Mouse (Mus musculus) left cerebral cortex, adult 9 months (tissue): ENCODE measurements around the gene Kif1c.

Experiments
- DNase-seq, 2 experiments: peaks; one replicate each; pipeline ENCODE4 v3.0.0; 2022; ENCODE audit warnings: low spot score in 2 of 2

The Kif1c gene

DNA sequence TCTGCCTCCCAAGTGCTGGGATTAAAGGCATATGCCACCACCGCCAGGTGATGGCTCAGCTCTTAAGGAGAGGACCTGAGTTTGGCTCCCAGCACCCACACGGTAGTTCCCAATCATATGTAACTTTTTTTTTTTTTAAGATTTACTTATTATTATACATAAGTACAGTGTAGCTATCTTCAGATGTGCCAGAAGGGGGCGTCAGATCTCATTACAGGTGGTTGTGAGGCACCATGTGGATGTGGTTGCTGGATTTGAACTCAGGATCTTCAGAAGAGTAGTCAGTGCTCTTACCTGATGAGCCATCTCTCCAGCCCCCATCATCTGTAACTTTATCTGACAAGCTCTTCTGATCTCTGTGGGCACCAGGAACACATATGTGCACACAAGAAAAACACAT is 3.0 kb upstream of the Kif1c start:
- no peak for DNase-seq

DNA sequence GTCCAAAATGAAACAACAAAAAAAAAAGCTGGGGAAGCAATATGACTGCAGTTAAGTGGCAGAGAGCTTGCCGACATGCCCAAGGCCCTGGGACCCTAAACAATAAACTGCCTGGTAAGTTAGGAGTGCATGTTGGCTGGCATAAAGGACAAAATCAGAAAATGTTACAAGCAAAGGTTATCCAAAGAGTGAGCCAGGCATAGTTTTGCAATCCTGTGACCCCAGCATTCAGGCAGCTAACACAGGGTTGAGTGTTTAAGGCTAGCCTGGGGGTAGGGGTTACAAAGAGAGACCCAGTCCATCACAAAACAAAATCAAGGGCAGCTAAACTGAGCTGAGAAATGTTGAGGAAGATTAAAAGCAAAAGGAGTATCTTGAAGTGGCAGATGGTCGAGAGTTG is 1.3 kb upstream of the Kif1c start:
- DNase-seq = no peak

DNA sequence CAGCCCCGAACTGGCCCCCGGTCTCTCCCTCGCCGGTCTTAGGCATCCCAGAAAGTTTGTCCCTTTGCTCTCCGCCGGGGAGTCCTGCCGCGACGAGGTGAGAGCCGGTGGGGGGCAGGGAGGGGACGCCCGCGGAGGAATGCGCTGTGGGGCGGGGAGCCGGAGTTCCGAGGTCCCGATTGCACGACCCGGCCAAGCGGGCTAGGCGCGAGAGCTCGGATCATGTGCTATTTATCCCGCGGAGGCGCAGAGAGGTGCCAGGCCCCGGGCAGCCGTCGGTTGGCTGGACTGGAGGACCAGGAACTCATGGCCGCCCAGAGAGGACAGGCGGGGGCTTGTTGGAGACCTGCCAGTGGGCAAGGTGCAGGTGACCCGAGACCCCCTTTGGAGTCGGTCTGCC is 265 bp downstream of the Kif1c start:
- peak in 1 of 2 experiments; percentile 49 for DNase-seq

DNA sequence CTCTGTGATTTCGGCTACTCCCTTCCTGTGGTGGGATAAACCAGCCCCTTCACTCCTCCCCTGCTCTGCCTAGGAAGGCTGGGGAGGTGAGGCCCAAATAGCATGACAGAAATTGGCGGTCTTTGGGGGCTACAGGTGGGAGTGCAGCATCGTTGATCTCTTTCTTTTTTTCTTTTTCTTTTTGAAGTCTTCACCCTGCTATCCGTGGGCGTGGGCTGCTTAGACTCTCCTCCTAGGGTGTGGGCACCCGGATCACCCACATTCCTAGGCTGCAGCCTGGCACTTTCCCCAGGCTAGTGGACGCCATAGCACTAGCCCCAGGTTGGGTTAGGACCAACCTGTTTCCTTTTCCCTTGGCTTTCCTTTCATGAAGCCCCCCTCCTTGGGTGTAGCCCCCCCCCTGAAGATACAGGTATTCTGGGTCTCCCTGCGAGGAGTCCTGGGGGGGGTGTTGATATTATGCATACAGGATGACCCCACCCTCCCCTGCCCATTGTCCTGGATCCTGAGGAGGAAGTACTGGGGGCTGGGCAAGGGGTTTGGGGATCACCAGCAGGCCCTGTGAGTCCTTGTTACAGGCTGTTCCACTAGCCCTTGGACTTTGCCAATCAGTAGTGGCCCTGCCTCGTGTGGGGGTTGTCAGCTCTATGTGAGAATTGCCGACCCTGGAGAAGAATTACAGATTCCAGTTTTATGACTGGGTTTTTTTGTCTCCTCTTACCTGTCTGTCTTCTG is 1.0 kb downstream of the Kif1c start:
- DNase-seq = no peak

DNA sequence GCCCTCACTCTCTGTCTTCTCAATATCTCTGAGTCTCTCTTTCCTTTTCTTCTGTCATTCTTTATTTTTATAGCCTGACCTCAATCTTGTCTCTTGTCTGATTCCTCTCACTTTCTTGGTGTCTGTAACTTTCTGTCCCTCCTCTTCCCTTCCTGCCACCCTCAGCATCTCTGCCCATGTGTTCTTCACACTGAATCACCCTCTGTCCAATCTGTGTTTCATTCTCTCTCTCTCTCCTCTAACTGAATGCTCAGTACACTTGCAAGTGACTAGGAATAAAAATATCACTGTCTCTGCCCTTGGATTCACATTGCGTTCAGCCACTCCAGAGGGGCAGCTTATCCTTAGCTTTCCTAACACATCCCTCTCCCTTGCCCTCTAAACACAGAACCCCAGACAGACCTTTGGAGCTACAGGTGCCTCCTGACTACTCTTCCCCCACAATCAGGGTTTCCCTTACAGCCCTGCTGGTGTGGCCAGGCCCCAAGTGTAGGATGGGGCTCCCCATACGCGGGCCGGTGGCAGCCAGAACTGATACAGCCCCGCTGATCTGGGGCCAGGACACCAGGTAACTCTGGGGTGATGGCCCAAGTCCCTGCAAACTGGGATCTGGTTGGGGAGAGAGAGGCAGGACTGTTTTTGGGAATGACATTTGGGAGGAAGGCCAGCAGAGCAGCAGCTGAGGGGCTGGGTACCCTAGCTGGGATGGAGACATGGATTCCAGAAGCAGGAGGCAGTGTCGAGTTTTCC is 1.8 kb downstream of the Kif1c start:
- DNase-seq = no peak

DNA sequence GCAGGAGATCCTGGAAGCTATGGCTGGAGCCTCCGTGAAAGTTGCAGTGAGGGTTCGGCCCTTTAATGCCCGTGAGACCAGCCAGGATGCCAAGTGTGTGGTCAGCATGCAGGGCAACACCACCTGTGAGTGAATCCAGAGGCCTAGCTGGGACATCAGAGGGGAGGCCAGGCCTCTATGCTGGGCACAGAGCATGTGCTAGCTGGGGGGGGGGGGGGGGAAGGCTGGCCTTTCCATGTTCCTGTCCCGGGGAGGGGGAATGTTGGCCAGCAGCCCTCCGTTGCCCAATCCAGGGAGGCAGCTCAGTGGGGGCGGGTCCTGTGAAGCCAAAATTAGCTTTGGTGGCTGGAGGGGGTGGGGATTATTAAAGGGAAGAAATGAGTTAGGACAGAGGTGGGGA is 2.4 kb downstream of the Kif1c start:
- no peak for DNase-seq

DNA sequence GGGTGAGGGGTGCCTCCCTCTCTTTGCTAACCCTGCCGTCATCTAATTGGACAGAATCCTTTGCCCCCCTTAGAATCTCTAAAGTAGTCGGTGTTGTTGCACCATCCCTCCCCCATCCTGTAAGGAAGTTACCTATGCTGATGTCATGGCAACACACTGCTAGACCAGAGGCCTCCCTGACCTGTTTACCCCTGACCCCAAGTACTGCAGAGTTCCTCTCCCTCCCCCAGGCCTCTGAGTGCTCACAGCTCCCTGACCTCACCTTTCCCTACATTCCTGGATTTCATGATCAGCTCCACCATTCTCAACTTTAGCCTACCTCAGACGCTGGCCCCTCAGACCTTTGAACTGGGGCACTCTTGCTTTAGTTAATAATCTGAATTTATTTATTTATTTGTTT is 5.8 kb downstream of the Kif1c start:
- DNase-seq = no peak

DNA sequence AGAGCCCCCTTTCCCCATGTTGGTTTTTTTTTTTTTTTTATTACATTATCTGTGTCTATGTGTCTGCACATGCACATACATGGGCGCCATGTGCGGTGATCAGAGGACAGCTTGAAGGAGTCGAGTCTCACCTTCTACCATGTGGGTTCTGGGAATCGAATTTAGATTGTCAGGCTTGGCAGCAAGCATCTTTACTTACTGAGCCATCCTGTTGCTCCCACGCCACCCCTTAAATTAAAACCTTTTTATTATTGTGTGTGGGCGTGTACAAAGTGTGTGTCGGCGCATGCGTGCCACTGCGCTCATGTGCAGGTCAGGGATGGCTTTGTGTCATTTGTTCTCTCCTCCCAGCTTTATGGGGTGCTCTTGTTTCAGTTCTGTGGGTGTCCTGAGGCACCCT is 10.7 kb downstream of the Kif1c start:
- peak; percentile 41 to 45 for DNase-seq

DNA sequence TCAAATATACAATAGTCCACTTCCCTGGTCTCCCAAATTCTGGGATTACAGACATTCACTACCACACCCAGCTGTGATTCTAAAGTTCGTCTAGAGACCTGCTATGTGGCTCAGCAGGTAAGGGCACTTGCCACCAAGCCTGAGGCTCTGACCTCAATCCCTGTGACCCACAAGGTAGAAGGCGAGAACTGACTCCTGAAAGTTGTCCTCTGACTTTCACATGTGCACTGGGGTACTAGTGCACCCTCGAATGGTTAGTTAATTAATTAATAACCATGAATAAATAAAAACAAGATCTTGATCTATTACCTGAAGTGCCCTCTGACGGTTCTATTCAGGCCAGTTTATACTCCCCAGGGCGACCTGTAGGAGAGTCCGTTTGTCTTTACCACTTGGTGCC is 12.9 kb downstream of the Kif1c start:
- DNase-seq = no peak

DNA sequence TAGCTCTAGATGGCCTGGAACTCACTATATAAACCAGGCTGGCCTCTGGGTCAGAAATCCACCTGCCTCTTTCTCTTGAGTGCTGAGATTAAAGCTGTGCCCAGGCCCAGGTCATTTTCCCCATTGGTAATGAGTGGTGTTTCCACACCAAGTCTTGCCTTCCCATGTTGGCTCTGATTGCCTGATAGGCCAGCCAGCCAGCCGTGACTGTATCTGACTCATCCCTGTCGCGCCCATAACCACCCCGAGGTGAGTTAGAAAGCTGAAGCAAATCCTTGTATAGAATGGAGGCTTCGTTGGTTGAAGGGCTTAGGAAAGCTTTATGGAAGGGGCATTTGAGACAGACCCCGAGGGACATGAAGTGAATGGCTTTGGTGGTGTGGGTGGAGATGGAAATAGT is 15.5 kb downstream of the Kif1c start:
- DNase-seq = no peak

DNA sequence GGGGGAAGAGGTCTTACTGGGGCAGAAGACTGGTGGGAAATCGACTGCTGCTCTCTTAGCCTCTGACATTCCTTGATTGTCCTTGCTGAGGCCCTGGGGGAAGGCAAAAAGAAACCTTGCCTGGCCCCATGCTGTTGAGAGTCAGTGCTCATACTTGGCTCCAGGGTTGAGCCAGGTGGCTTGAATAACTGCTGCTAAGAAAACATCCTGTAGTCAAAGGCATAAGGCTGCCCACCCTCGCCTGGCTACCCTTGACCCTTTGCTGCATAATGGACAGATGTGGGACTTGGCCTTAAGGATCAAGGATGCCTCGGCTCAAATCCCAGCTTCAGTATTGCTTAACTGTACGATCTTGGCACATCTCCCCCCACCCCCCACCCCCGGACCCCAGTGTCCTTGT is 18.1 kb downstream of the Kif1c start:
- no peak for DNase-seq

DNA sequence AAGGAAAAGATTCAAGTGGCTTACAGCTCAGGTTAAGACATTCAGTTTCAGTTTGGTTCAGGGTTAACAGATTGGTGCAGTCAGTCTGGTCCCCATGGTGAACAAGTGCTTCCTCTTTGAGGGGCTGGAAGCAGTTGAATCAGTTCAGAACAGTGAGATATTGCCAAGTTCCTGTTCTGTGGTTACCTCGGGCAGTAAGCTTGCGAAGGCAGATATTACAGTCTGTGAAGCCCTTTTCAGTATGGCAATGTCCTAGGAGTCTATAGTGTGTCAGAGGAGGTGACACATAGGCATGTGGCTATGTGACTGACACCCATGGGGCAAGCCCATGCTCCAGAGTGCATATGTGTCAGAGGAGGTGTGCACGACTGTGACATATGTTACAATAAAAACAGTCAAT is 20.2 kb downstream of the Kif1c start:
- no peak for DNase-seq

DNA sequence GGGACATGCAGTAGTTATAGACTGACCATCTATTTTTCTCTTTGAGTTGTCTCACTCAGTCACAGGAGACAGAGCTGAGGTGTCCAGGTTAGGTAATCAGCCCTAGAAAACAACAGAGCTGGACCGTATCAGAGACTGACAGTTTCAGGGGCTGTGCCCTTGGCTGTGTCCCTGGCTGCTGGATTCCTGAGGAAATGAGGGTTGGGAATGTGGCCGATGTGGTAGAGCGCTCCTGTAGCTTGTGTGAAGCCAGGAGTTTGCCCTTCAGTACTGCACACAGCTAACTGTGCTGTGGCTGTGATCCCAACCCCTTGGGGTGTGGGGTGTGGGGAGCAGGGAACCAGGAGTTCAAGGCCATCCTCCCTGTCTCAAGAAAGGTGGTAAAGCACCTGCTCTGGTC is 20.7 kb downstream of the Kif1c start:
- no peak for DNase-seq

DNA sequence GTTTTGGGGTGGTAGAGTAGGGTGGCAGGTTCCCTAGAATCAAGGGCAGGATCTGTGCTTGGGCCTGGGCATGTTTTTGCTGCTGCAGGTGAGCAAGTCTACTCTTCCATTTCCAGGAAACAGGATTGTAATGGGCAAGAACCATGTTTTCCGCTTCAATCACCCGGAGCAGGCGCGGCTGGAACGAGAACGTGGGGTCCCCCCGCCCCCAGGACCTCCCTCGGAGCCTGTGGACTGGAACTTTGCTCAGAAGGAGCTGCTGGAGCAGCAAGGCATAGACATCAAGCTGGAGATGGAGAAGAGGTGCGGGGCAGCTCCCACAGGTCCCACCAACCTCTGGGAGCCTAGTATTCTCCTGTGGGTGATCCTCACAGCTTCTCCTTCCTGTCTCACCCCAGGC is 24.4 kb downstream of the Kif1c start:
- no peak for DNase-seq

DNA sequence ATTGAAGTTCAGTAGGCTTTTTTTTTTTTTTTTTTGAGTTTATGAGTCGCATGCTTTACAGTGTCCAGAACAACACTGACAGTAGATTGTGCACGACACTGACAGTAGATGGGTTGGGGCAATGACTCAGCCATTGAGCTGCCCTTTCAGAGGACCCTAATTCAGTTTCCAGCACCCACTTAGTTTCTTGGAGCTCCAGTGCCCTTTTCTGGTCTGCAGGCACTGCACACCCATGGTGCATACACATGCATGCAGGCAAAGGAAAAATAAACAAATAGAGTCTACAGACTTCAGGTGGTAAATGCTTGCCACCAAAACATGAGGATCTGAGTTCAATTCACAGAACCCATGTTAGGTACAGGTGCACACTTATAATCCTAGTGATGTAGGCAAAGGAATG is 26.2 kb downstream of the Kif1c start:
- DNase-seq = no peak

DNA sequence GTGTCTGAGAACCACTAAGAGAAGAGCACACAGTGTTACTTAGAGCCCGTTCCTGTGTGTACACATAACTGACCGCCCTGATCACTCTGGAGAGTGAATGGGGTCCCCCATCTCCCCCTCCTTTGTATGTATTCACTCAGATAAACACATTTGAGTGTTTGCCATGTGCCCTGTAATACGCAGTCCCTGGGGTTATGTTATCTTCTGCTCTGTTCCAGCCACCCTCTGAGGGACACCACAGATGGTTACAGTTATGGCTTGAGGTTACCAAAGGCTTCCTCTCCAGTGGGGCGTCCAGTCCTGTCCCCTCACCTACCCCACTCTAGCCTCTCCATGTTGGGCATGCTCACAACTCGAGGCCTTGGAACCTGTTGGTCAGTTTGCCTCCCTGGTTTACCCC is 27.0 kb downstream of the Kif1c start:
- DNase-seq = no peak

DNA sequence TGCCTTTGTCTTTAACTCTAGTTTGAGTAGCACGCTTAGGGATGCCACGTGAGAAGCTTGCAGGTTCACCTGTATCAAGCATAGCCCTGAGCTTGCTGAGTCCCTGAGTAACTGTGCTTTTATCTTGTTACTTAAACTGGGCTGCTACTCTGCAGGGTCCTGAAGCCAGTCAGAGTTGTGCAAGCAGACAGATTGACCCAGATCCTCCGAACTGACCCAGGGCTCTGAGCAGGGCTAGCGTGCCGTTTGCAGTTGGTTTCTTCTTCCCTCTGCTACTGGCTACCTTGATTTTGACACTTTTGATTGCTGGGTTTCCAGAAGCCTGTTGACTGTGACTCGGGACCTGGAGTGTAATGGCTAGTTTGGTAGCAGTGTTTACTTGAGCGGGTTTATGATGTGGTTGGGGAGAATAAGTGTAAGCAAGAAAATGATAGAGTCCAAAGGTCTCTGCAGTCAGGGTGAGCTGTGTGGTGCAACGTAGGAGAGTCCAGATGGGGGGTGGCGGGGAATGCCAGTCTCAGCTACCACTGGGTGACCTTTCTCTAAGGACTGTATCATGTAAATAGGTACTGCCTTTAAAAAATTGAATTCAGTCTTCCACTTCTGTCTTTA is 30.2 kb downstream of the Kif1c start:
- DNase-seq = no peak

DNA sequence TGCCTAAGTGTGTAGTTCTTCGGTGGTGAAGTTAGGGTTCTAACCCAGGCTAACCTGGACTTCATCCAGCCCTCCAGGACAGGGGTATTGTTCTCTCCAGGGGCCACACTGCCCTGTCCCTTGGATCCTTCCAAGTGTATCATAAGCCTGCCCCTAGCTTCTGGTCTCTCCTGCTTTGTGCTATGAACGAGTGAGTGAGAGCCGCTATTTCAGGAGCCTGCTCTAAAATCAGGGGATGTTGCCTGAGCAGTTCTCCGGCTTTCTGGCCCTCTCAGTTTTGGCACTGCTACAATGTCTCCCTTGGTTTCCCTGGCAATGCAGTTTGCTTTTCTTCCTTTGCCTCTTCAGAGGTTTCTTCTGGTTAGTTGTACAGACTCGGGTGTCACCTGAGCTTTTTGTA is 30.8 kb downstream of the Kif1c start:
- peak; percentile 44 to 67 for DNase-seq

DNA sequence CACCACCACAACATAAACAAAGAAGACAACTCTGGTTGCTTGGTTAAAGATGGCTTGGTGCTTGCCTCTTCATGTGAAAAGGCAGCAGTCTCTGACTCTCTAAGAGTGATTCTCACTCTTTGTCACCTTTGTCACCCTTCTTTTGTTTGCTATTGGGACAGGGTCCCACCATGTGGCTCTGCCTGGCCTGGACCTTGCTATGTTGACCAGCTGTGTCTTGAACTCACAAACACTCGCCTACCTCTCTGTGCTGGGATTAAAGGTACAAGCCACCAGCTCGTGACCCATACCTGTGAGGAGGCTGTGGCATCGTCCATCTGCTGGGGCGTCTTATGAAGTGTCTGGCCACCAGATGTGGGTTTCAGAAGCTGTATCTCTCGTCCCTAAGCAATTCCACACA is 32.9 kb downstream of the Kif1c start:
- no peak for DNase-seq

DNA sequence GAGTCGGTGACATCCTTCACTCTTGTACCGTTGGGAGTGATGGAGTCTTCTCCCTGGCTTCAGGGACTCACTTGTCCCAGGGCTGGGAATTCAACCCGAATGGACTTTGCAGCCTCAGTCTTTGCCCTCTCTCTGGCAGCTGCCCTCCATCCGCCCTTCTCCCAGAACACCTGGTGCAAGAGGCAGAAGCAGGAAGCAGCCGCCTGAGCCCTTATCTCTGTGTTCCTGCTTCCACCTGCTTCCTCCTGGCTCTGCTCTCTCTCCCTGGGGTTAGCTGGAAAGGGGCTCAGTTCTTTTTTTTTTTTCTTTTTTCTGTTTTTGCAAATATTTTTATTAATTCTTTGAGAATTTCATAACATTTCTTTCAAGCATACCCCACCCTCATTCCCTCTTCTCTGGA is 37.4 kb downstream of the Kif1c start:
- DNase-seq = no peak

DNA sequence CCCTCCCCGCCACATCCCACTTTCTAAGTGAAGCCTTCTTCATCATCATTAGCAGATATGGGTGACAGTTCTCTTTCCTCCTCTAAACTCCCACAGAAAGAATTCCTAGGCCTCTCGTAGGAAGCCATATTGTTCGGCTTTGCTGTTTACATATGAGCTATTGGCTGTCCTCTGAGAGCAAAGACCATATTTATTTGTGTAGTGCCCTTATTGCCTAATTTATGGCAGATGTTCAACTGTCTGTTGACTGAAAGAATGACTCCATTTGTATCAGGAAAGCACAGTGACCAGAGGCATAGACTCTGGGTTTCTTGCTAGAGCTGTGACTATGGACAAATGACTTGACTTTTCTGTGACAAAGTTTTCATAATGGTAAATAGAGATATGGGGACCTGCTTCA is 41.3 kb downstream of the Kif1c start:
- DNase-seq = no peak

DNA sequence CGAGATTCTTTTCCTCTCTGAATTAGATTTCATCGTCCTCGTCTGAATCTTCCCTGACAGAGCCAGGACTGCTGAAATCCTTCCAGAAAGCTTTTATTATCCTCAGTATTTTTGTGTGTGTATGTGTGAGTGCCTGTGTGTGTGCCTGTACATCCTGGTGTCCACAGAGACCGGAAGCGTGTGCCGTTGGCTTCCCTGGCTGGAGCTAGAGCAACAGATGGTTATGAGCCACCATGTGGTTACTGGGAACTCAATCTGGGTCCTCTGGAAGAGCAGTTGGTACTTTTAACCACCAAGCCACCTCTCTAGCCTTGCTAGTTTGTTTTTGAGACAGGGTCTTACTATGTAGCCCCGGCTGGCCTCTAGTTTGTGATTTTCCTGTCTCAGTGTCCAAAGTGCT is 41.8 kb downstream of the Kif1c start:
- DNase-seq = no peak
